ENCODE assay signal across 8 mouse cellular contexts in genomic region chr16:30038663-30039593, GRCm38 (mm10). TPM values are rescaled to one million over a fixed set of nuclear protein-coding genes. Genes with fewer than 3 reads are reported as not detected.
DNase-seq lines count a peak whose midpoint lies in the region; ATAC-seq lines count a peak whose summit lies in the region.

No protein-coding gene starts in this region.

- H3K4me2 ChIP-seq in kidney, embryonic 14.5 days (replicated peaks; ENCODE audit: low read depth, low read length): no peak overlapping the region
- H3K4me2 ChIP-seq in embryonic facial prominence, embryonic 13.5 days: peak overlapping the region; percentile 9; the same call in 1 of the 2 replicates
- H3K4me2 ChIP-seq in lung, embryonic 15.5 days: peak overlapping the region; percentile 34

- WGBS in kidney, embryonic 14.5 days: 11% methylated on average over 15 of the region's 17 CpGs
- WGBS in embryonic facial prominence, embryonic 13.5 days: 18% methylated on average over 15 of the region's 17 CpGs
- WGBS in lung, embryonic 15.5 days: 30% methylated on average over 15 of the region's 17 CpGs

- H3K27me3 ChIP-seq in kidney, embryonic 14.5 days (ENCODE audit: control insufficient read depth, insufficient read depth, low read length): peaks cover 6% of the 10 kb centered on the region; the same call in 1 of the 2 replicates
- peaks cover 10% of the 10 kb centered on the region for H3K27me3 ChIP-seq in embryonic facial prominence, embryonic 13.5 days
- H3K27me3 ChIP-seq in lung, embryonic 15.5 days: no peaks in the 10 kb centered on the region; the same call in 1 of the 2 replicates

- H3K4me1 ChIP-seq in kidney, embryonic 14.5 days (ENCODE audit: control insufficient read depth, insufficient read depth, low read length): peaks cover 32% of the 10 kb centered on the region
- peaks cover 23% of the 10 kb centered on the region for H3K4me1 ChIP-seq in embryonic facial prominence, embryonic 13.5 days
- H3K4me1 ChIP-seq in lung, embryonic 15.5 days: peaks cover 23% of the 10 kb centered on the region

- H3K36me3 ChIP-seq in kidney, embryonic 14.5 days (ENCODE audit: control insufficient read depth, insufficient read depth, low read length): no peaks in the 10 kb centered on the region
- no peaks in the 10 kb centered on the region for H3K36me3 ChIP-seq in embryonic facial prominence, embryonic 13.5 days
- H3K36me3 ChIP-seq in lung, embryonic 15.5 days: no peaks in the 10 kb centered on the region

- H3K9me3 ChIP-seq in kidney, embryonic 14.5 days (ENCODE audit: control insufficient read depth, low read length): no peaks in the 10 kb centered on the region
- H3K9me3 ChIP-seq in embryonic facial prominence, embryonic 13.5 days: no peaks in the 10 kb centered on the region
- no peaks in the 10 kb centered on the region for H3K9me3 ChIP-seq in lung, embryonic 15.5 days

- no peak overlapping the region for H3K27ac ChIP-seq in kidney, embryonic 14.5 days (ENCODE audit: low read depth, low read length)
- no peak overlapping the region for H3K27ac ChIP-seq in embryonic facial prominence, embryonic 13.5 days
- H3K27ac ChIP-seq in lung, embryonic 15.5 days: peak overlapping the region; percentile 84

- no peak overlapping the region for H3K4me3 ChIP-seq in kidney, embryonic 14.5 days (ENCODE audit: low read length)
- no peak overlapping the region for H3K4me3 ChIP-seq in embryonic facial prominence, embryonic 13.5 days
- H3K4me3 ChIP-seq in lung, embryonic 15.5 days: peak overlapping the region; percentile 5; the same call in 1 of the 2 replicates

- H3K9ac ChIP-seq in kidney, embryonic 14.5 days (ENCODE audit: low read depth, low read length): no peak overlapping the region
- H3K9ac ChIP-seq in embryonic facial prominence, embryonic 13.5 days: 0 out of 2 replicates have a peak overlapping the region, but pooled peaks have one; percentile 40
- no peak overlapping the region for H3K9ac ChIP-seq in lung, embryonic 15.5 days

- no peak for DNase-seq in kidney, postnatal 14 days
- peak; percentile 54 for DNase-seq in spleen, adult 12 weeks (ENCODE audit: low spot score)
- DNase-seq in layer of hippocampus, postnatal 36 days: no peak
- no peak for DNase-seq in left cerebral cortex, adult 11 months (ENCODE audit: low spot score)
- DNase-seq in kidney, adult 11 months: no peak

- ATAC-seq in kidney, embryonic 14.5 days (ENCODE audit: low FRiP score, low TSS enrichment): peak; percentile 59
- peak; percentile 69; the same call in 1 of the 2 replicates for ATAC-seq in embryonic facial prominence, embryonic 13.5 days (ENCODE audit: insufficient number of reproducible peaks, insufficient read depth, low FRiP score, low TSS enrichment, low read depth)
- ATAC-seq in lung, embryonic 15.5 days (ENCODE audit: borderline replicate concordance, extremely low read depth, low FRiP score, low TSS enrichment): peak; percentile 62; the same call in 1 of the 2 replicates

RNA-seq across cellular contexts. Expression of gene Hes1, which starts 25.3 kb away (rescaled TPM):
- 68.7 and 82.2 TPM in 2 replicates for polyA plus RNA-seq in kidney, embryonic 14.5 days (2014; fragmentation: Nextera tagmentation; extraction: Ambion mirVana)
- 42.9 and 44.3 TPM in 2 replicates for polyA plus RNA-seq in embryonic facial prominence, embryonic 13.5 days (2015; fragmentation: Nextera tagmentation; extraction: Ambion mirVana)
- 47.1 and 49.2 TPM in 2 replicates for polyA plus RNA-seq in lung, embryonic 15.5 days (2015; fragmentation: Nextera tagmentation; extraction: Ambion mirVana)
- 10 to 100 TPM; 18.9 to 23.3 TPM for total RNA-seq in layer of hippocampus, postnatal 36 days (2021)
